Mouse (Mus musculus) ES-E14 (cell line): ENCODE measurements around the gene 4930452B06Rik. TPM values are rescaled to one million over a fixed set of nuclear protein-coding genes. Genes with fewer than 3 reads are reported as not detected.
A peak's percentile ranks its signal among the peaks of the same experiment; 100 is the strongest.

ENCODE experiments used
- DNase-seq: peaks from one replicate; pipeline ENCODE4 v3.0.0-alpha.2; 2013; ENCODE audit warnings: low read depth, low spot score
- H3K27ac ChIP-seq: 2 replicates; pipeline ENCODE4 v1.5.1; 2012; ENCODE audit warnings: low read depth, mild to moderate bottlenecking, low read length, moderate library complexity, mixed read lengths; ENCODE audit not compliant: poor library complexity, insufficient read depth, severe bottlenecking
- H3K36me3 ChIP-seq: 2 replicates; pipeline ENCODE4 v1.6.1; 2012; ENCODE audit warnings: mild to moderate bottlenecking, low read length, moderate library complexity, mixed read lengths; ENCODE audit not compliant: control insufficient read depth, poor library complexity, insufficient read depth, severe bottlenecking
- H3K4me1 ChIP-seq, 2 experiments: fragments of 150-350 bp in 1 of 2; sonication (generic) in 1 of 2; 2 replicates each; pipeline ENCODE4 v1.6.1; 2012; ENCODE audit warnings: low read length in 2 of 2, mild to moderate bottlenecking in 1 of 2, mixed read lengths in 1 of 2; ENCODE audit not compliant: control insufficient read depth in 2 of 2, insufficient read depth in 2 of 2, poor library complexity in 1 of 2
- H3K4me3 ChIP-seq, 2 experiments: fragments of 150-350 bp in 1 of 2; sonication (generic) in 1 of 2; 2 replicates each; pipeline ENCODE4 v1.5.1; 2012; ENCODE audit warnings: low read length in 2 of 2, low read depth in 1 of 2, mild to moderate bottlenecking in 1 of 2, mixed read lengths in 1 of 2; ENCODE audit not compliant: insufficient read depth in 1 of 2, poor library complexity in 1 of 2, severe bottlenecking in 1 of 2
- H3K9ac ChIP-seq: 2 replicates; pipeline ENCODE4 v1.6.1; 2012; ENCODE audit warnings: low read depth, mild to moderate bottlenecking, low read length, mixed read lengths; ENCODE audit not compliant: poor library complexity, insufficient read depth, severe bottlenecking
- H3K9me3 ChIP-seq: fragments of 150-350 bp; sonication (generic); 2 replicates; pipeline ENCODE4 v1.6.1; 2012; ENCODE audit warnings: low read depth, mild to moderate bottlenecking, low read length; ENCODE audit not compliant: control insufficient read depth, insufficient read depth
- CHD2 ChIP-seq: IDR thresholded peaks from 2 replicates; pipeline ENCODE4 v1.6.1; 2014; ENCODE audit warnings: mild to moderate bottlenecking, low read depth, low read length, inconsistent platforms
- HCFC1 ChIP-seq: IDR thresholded peaks from 2 replicates; pipeline ENCODE4 v1.6.1; 2012; ENCODE audit warnings: low read length, inconsistent platforms, borderline replicate concordance; ENCODE audit not compliant: insufficient read depth
- MAFK ChIP-seq: IDR thresholded peaks from 2 replicates; pipeline ENCODE4 v1.6.1; 2014; ENCODE audit warnings: mild to moderate bottlenecking, low read depth, low read length, inconsistent platforms; ENCODE audit not compliant: insufficient read depth
- ZC3H11A ChIP-seq: IDR thresholded peaks from 2 replicates; pipeline ENCODE4 v1.6.1; 2012; ENCODE audit warnings: low read depth, mild to moderate bottlenecking, inconsistent platforms, low read length, borderline replicate concordance
- ZNF384 ChIP-seq: IDR thresholded peaks from 2 replicates; pipeline ENCODE4 v1.6.1; 2012; ENCODE audit warnings: low read depth, low read length, inconsistent platforms
- in situ Hi-C, 2 experiments: fragments of 600-800 bp; cut with MboI; formaldehyde crosslinking; loops; one replicate each; pipeline ENCODE4 v1.15.1; 2025; ENCODE audit warnings: low sequenced_read_pairs in 2 of 2, inconsistent platforms in 1 of 2; ENCODE audit not compliant: unreplicated experiment in 2 of 2
- total RNA-seq: library from RNA; depleted of rRNA; stranded (reverse); fragments of 300-350 nt; gene quantifications from 2 replicates; pipeline ENCODE4 v1.2.3, GENCODE M21; 2012

The 4930452B06Rik gene
- total RNA-seq, 1 experiment, result 7.7 TPM

DNA sequence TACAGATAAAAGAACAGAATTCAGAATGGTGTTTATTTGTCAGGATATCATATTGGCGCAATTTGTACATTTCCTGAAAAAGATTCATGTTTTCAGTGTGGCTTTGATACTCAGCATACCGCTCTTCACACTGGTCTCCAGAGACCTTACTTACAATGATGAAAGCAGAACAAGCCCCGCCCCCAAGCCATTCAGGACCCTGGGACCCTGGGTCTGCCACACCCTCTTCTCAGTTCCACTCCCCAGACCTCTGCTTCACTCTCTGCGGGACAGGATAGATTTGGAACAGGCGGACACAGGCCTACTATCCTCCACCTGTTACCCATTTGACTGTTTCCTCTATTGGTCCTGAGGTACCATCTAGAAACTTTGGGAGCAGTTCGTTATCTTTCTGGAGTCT, 260.1 kb downstream of the 4930452B06Rik start:
- peaks cover 17 to 23% of the 10 kb centered on the region in 2 experiments for H3K4me1 ChIP-seq
- no peak overlapping the region for H3K9ac ChIP-seq
- in situ Hi-C loops, result no loop called here
- TF ChIP-seq CHD2 (no peak), ZNF384 (no peak), ZC3H11A (no peak), MAFK (no peak), HCFC1 (no peak)
- no peak overlapping the region for H3K4me3 ChIP-seq
- H3K9me3 ChIP-seq, result no peaks in the 10 kb centered on the region
- no peaks in the 10 kb centered on the region for H3K36me3 ChIP-seq
- no peak overlapping the region for H3K27ac ChIP-seq
- peak; percentile 72 for DNase-seq

- DNase-seq, result peak; percentile 57
- H3K9ac ChIP-seq, result peak overlapping the region; percentile 25; the same call in 1 of the 2 replicates
- TF ChIP-seq ZNF384 (no peak), HCFC1 (no peak), CHD2 (0 out of 2 replicates have a peak, but pooled peaks have one; percentile 38), ZC3H11A (no peak)
- no peaks in the 10 kb centered on the region for H3K36me3 ChIP-seq
- in situ Hi-C loops, result no loop called here
- H3K9me3 ChIP-seq, result no peaks in the 10 kb centered on the region
- peak overlapping the region; percentile 65 for H3K27ac ChIP-seq
- no peak overlapping the region for H3K4me3 ChIP-seq
- peaks cover 17 to 23% of the 10 kb centered on the region in 2 experiments for H3K4me1 ChIP-seq
Measured at GRCm38 (mm10) chr14:8403310-8403709, 262.7 kb downstream of the 4930452B06Rik start.

DNA sequence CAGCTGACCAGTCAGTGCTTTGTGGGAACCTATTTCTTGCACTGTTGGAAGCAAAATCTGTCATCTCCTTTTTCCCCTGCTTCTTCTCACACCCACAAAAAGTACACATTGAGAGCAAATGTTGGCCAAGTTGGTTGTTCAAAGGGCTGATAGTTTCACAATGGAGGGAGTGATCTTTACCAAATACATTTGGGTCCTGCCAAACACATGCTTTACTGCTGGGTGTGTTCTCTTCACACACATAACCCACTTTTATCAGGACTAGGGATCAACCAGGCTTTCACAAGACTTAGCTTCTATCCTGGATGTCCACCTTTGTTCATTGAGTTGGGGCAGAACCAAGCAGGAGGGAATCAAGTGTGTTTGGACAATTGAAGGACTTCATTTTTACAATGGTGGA, 267.5 kb downstream of the 4930452B06Rik start:
- H3K9me3 ChIP-seq, result no peaks in the 10 kb centered on the region
- no peaks in the 10 kb centered on the region for H3K36me3 ChIP-seq
- no peak overlapping the region for H3K4me3 ChIP-seq
- DNase-seq, result no peak
- H3K4me1 ChIP-seq, result peaks cover 6 to 11% of the 10 kb centered on the region in 2 experiments; a peak in 3 of 4 replicates
- in situ Hi-C loops, result no loop called here
- no peak overlapping the region for H3K27ac ChIP-seq
- no peak overlapping the region for H3K9ac ChIP-seq
- TF ChIP-seq MAFK, result no peak
- TF ChIP-seq ZC3H11A, result no peak
- no peak for TF ChIP-seq HCFC1
- no peak for TF ChIP-seq ZNF384
- TF ChIP-seq CHD2, result no peak

GRCm38 (mm10) chr14:8395690-8396287, 270.3 kb downstream of the 4930452B06Rik start:
- in situ Hi-C loops, result no loop called here
- Histone ChIP-seq H3K9me3 (no peaks in the 10 kb centered on the region), H3K4me3 (no peak overlapping the region), H3K4me1 (peaks cover 0 to 2% of the 10 kb centered on the region in 2 experiments; a peak in 1 of 4 replicates), H3K27ac (no peak overlapping the region), H3K36me3 (no peaks in the 10 kb centered on the region), H3K9ac (no peak overlapping the region)
- TF ChIP-seq ZC3H11A (no peak), ZNF384 (no peak), CHD2 (no peak), HCFC1 (no peak), MAFK (no peak)
- no peak for DNase-seq

- H3K36me3 ChIP-seq, result no peaks in the 10 kb centered on the region
- no peak overlapping the region for H3K9ac ChIP-seq
- H3K27ac ChIP-seq, result no peak overlapping the region
- DNase-seq, result no peak
- TF ChIP-seq CHD2, result no peak
- TF ChIP-seq HCFC1, result no peak
- no peak for TF ChIP-seq ZNF384
- no peak for TF ChIP-seq MAFK
- no peak for TF ChIP-seq ZC3H11A
- H3K4me3 ChIP-seq, result no peak overlapping the region
- no peaks in the 10 kb centered on the region for H3K9me3 ChIP-seq
- H3K4me1 ChIP-seq, result peaks cover 0 to 2% of the 10 kb centered on the region in 2 experiments; a peak in 1 of 4 replicates
- in situ Hi-C loops, result no loop called here
Measured at GRCm38 (mm10) chr14:8392181-8392825, 273.7 kb downstream of the 4930452B06Rik start.
